Mouse (Mus musculus) testis, postnatal 14 days (tissue): ENCODE results near the gene Tprgl.

Experiments used
- DNase-seq: peaks from one replicate; pipeline ENCODE4 v3.0.0; 2021; ENCODE audit warnings: low spot score

The Tprgl gene

DNA sequence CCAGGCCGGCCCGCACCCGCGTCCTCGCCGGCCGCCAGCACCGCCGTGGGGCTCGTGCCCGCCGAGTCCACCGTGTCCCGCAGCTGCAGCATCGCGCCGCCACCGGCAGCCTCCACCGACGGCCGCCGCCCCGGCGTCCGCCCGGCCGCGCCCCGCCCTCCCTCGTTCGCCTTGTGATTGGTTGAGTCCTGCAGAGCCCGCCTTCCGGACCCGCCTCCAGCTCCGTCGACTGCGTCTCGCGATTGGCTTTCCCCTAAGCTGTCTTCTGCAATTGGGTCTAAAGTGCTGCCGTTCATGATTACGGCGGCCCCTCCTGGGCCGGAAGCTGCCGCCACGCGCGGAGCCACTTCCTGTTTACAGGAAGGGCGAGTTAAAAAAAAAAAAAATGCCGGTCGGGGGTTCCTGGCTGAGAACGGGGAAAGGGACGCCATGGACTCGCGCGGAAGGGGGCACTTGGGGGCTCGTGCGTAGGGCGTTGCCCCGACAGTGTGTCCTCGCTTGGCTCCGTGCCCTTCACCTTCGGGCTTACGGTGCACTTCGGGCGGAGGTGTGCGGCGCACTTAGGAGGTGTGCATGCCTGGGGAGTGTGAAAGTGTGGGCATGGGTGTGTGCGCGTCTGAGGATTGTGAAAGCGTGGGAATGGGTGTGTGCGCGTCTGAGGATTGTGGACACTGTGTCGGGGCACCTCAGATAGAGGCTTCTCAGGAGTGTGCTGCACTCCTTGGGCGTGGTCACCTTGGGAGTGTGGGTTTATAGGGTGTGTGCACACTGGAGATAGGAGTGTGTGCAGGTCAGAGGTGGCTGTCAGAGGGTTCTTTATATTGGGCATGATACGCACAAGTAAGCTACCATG, at the start of gene Tprgl:
TSS of gene Tprgl (minus strand) at position 129 of the 853 bp plus-strand sequence.
- peak; percentile 97 for DNase-seq

DNA sequence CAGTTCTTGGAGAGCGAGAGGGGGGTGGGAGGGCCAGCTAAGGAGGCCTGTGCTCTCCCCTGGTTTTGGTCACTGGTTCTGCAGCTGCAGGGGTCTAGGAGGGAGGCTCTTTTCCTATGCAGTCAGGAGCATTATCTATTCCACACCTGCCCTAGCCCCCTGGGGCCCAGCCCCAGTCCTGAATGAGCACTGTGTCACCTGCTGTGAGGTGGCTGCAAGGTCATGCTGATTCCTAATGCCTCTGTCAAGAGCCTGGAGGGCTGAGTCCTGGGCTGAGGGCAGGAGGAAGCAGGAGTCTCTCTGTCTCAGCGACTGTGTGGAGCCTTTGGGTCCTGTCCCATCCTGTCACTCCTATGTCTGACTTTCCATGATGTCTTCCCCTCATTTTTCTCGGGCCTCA, 49.4 kb upstream of the Tprgl start:
- DNase-seq, result no peak

DNA sequence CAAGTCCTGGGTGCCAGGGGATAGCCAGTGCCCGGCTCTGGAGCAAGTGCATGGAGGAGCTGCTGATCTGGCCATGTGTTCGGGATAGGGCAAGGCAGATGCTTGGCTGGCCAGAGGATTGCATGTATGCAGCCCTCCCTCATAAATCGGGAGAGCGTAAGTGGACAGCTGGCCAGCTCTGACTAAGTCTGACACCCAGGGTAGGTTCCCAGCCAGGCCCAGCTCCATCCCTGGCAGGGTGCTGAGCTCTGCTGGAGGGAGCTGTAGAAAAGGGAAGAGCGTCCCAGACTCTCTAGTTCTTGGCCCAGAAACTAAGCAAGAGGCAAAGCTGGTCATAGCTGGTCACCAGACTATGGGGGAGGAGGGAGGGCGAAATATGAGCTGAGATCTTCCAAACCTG, 48.6 kb upstream of the Tprgl start:
- DNase-seq, result no peak

DNA sequence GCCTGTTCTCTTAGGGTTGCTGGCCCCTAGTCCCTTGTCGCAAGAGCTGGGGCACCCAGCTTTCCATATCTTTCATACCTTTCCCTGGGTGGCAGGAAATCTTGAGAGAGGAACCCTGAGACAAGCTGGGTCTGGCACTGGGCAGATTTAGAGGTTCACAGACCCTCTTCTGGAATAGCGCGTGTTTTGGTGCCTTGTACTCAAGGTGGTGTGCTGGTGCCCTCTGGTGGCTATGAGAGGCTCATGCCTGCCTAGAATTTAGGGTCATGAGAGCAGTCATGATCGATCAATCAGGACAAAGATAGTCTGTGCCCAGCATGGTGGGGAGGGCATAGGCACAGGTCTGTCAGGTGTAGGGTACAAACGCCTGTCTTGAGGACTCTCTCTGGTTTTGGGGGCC, 46.8 kb upstream of the Tprgl start:
- DNase-seq, result no peak

DNA sequence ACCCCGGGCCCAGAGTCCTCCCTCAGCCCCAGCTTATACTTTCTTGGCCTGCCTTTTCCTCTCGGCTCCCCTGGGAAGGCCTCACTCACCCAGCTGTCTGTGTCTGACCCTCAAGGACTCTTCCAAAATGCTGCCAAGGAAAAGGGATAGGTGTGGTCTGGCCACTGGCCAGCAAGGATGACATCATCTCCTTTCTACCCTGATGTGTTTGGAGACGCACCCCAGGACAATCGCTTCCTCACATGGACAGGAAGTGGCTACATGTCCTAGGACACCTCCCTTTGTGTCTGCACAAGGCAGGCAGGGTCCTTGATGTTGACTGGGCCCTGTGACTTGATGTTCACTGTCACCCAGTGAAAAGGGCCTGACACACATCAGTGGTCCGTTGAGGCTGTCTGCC, 44.9 kb upstream of the Tprgl start:
- no peak for DNase-seq

DNA sequence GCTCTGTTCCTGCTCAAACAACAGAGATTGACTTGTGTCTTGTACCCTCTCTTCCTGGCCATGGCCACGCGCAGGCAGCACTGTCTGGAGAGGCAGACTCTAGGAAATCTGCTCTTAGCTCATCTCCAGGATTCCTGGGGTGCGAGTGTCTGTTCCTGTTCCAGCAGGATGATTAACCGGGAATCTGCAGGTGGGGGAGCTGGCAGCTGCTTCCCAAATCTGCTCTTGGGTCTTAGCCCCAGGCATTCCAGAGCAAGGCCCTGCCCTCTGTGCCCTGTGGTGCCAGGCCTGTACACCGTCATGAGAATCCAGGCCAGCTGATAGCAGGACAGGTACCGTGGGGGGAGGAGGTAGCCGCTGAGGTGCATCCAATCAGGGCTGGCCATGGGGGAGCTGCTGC, 44.1 kb upstream of the Tprgl start:
- no peak for DNase-seq

DNA sequence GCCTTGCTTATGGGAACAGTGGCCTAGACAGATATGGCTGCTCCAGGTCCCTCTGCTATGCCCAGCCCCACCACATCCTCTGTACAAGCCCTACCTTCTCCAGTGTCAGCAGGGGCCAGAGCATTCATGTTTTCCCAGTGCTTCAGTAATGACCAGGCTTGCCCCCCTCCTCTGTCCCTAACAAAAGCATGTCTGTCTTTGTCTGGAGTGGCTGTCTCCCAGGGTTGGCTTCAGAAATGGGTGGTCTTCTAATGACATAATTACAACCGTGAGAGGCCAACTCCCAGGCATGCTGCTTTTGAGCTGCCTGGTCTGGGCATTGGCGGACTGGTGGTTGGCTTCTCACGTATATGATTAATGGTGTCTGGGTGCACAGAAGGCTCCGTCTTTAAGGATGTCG, 41.0 kb upstream of the Tprgl start:
- no peak for DNase-seq

DNA sequence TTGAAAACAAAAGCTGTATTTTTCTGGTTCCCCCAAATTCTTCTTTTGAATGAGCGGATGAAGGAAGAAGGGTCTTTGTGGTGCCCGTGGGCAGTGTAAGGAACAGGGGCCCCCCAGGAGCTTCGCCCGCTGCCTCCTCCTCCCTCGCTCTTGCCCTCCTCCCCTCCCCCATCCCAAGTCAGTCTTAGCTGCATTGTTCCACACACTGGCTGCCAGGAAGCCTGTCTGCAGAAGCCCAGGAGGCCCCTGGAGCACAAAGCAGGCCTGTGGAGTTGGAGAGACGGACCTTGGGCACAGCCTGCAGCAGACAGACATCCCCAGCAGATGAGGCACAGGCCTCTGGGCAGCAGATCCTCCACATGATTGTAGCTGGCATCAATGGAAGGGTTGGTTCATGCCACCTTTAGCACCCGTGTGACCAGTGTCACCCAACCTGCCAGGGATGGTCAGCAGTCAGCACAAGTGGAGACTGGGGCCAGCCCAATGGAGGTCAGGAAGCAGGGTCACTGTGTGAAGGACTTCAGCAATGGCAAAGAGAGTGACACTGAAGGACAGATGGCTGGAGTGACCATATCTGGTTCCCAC, 38.0 kb upstream of the Tprgl start:
- DNase-seq, result no peak

DNA sequence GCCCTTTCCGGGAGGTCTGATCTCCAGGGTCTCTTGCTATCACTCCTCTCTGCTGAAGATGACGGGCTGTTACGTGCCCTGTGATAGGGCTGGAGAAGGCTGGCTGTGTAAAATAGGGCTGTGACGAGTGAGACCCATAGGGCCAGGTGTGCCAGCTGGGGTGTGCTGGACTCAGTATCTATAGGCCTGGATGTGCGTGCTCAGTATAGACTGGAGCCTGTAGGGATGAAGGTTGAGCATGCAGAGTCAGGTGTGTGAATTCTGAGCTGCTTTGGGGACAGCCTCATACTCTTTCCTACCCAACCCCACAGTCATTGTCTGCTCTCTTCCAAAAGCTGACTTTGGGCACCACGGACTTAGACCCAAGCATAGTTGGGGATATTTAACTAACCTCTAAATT, 37.5 kb upstream of the Tprgl start:
- no peak for DNase-seq

DNA sequence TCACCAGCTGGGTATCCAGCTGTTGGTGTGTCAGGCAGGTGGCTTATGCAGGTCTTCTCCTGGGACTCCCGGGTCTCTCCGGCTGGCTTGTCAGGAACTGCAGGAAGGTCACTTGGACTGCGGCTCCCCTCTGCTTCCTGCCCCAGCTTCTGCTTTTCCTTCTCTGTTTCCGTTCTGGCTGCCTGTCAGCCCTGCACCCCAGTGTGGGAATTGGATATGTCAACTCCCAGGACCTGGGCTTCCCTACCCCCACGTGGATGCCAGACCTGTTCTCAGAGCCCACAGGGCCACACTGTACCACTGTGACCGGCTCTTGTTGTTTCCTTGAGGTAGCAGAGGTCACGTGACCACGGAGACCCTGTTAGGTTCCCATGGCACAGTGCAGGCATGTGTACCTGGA, 28.5 kb upstream of the Tprgl start:
- no peak for DNase-seq

DNA sequence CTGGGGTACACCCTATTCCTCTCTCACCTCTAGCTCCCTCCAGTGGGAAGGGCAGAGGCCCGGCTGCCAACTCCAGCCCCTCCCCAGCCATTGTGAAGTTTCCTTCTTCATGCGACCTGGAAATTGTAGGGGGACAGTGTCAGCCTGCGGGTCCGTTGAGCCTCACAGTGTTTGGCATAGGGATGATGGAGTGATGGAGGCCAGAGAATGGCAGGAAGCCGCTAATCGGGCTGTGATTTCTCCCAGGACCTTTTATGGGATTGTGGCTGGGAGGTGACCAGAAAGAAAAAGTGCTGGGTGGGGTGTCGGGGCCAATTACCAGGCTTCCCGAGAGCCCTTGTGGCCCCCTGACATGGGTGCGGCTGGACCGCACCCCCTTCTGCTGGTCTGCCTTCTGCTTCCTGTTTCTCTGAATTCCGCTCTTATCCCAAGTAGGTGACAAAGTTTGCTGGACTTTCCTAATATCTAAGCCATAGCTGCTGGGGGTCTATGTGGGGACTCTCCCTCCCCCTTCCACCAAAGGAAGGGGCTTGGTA, 25.6 kb upstream of the Tprgl start:
- no peak for DNase-seq

DNA sequence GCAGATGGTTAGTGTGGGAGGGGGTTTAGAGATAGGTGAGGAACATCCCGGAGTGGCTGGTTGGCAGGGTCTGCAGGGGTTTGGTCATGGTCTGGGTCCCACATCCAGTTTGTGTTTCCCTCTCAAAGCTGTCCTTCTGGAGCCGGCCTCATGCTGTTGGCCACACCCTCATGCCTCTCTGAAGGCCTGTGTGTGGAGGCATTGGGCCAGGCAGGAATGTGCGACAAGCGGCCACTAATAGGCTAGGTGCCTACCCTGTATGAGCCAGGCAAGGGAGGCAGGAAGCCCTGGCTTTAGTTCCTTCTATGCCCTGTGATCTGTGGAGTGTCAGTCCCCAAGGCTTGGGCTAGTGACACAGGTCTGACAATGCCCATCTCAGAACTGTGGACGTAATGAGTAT, 24.5 kb upstream of the Tprgl start:
- DNase-seq, result no peak

DNA sequence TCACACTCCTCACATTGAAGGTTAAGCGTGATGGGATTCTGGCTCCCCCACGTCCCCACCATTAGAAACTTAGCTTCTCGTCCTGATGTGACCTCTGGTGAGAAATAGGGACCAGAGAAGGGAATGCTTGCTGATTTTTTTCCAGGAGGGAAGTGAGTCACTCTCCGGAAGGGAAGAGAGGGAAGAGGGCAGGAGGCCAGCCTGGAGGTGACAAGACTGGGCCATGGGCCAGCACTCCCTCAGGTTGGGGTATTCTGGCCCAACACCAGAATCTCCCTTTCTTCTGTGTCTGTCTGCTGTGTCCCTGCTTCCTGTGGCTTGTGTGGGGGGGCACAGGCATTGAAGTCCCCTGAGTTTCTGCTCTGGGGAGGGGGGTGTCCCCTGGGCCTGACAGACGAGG, 23.1 kb upstream of the Tprgl start:
- no peak for DNase-seq

DNA sequence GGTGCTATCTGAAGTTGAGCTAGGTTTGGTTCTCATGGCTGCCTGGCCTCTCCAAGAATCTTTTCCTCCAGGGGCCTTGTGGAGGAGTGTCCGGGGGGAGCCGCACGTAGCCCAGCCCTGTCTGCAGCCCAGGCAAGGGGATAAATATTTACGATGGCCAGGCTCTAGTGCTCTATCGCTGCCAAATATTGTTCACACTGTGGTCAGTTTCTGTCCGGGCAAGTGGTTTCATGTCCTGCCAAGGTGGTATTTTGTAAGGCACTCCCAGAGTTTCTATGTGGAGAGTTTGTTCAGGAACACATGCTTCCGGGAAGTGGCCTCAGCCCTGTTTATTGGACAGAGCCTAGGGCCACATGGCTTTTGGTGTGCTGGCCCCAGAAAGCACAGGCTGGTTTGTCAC, 20.5 kb upstream of the Tprgl start:
- DNase-seq, result no peak

DNA sequence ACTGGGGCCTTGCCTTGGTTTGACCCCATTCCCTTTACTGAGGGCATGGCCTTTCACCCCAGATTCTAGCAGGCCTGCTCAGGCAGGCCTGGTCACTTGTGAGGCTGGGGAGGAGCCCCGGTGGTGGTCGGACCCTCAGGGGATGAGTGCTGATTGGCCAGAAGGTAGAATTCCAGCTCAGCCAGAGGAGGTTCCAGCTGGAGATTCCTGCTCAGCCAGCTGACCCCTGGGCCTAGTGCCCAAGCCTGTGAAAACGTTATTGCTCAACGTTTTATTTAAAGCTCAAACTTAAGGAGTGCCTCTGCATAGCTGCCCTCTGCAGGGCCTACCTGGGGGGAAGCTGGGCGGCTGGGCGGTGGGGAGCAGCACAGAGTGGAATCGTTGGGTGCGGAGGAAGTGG, 16.8 kb upstream of the Tprgl start:
- DNase-seq, result no peak

DNA sequence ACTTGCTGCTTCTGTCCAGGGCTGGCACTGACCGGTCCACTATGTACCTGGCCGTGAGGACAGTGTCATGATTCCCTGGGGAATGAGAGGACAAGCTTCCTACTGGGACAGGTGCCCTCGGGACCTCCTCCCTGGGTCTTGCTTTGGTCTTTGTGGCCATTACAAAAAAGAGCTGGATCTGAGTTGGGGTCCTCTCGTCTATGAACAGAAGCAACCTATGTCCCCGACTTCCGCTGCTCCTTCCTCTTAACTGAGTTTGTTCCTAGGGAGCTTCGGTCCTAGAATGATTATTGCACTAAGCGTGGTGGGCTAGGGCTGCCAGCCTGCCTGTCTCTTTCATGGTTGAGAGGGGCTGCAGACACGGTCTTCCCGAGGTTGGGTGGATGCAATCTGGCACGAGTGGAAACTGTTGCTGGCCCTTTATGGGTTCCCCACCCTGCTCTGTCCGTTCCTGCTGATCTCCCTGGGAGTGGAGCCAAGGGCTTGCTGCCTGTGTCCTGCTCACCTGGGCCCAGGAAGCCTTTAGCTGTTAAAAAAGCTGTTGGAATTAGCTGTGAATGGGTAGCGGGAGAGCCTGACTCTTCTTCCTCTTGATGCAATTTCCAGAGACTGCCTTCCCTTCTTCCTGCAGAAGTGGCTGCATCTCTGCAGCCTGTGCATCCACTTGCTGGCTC, 11.6 kb upstream of the Tprgl start:
- DNase-seq, result no peak

DNA sequence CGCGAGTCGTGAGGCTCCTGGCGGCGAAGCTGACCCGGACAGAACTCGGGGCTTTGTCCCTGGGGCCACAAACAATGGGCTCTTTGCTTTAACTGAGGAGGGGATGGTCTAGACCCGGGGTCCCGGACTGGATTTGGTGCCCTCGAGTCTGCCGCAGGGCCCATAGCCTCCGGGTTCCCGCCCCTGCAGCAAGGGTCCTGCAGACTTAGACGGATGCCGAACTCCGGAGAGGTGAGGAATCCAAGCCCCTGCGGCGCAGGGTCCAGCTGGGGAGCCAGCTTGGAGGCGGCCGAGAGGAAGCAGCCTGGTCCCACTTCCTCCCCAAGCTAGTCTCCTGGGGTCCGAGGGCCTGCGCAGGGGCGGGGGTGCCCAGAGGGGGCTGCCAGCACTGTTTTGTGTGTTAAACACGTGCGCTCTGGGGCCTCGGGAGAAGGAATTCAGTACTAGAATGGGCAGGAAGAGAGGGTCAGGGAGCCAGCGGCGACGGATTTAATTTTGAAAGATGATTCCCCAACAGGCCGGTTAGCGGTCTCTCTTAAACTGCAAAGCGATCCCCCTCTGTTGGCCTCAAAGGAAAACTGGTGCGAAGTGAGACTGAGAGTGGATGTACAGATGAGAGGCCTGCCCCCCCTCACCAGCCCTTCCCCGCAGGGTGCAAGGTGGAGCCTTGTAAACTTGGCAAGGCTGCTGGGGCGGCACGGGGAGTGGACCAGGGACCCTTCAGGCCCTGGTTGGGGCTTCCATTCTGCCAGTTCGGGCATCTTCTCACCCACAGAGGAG, 10.9 kb upstream of the Tprgl start:
- no peak for DNase-seq

DNA sequence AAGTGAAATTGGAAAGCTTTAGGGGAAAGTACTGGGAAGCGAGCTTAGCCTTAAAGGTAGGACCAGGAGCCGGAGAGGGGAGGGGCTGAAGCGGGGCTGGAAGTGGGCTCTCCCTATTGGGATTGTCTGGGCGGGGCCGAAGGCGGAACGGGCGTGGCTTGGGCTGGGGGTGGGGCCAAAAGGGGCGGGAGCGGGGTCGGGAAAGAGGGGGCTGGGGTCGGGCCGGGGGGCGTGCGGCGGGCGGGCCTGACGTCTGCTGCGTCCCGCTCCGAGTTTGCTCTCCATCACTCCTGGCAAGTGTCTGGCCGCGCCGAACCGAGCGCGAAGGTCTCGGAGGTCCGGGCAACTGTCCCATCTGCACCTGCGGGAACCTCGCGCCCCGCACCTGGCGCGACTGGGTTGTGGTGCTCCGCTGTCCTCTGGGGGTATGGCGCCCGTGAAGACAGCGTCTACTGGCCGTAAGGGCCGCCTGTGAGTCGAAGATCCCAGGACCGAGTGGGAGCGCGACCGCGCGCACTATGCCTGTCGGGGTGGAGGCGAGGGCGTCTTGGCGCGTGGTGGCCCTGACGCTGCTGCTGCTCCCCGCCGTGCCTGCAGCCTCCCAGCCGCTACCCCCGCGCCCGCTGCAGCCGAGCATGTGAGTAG, 10.2 kb upstream of the Tprgl start, which contains the start of gene Megf6:
TSS of gene Megf6 (plus strand) at position 225 of the 645 bp plus-strand sequence.
- DNase-seq, result peak; percentile 75

DNA sequence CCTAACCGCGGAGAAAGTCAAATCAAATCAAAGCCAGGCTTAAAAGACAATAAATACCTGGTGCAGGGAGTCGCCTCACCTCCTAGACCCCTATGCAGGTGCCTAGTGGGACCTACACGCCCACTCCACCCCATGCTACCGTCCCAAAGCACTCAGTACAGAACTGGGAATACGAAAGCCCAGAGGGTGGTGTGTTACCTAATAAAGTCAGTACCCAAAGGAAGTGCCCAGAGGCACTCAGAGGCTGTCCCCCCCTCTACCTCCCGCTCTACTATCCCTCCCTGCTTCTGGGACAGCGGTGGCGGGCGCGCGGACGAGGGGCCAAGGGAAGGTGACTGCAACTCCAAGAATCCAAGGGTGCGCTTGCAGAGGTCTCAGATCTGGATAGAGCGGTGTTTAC, 9.6 kb upstream of the Tprgl start:
- DNase-seq, result no peak

DNA sequence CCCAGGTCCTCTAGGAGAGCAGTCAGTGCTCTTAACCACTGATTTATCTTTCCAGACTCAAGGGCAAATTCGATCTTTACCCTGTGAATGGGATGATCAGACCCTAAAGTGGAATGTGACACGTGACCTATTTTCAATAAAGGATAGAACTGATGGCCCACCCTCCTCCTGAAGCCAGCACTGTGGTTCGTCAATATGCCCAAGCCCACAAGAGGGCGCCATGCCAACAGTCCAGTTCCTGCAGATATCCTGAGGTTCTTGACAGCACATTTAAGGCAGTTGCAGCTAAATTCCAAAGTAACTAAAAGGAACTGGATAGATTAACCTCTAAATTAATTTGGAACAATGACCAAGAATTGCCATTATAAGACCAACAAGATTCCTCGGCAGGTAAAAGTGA, 6.6 kb upstream of the Tprgl start:
- no peak for DNase-seq

DNA sequence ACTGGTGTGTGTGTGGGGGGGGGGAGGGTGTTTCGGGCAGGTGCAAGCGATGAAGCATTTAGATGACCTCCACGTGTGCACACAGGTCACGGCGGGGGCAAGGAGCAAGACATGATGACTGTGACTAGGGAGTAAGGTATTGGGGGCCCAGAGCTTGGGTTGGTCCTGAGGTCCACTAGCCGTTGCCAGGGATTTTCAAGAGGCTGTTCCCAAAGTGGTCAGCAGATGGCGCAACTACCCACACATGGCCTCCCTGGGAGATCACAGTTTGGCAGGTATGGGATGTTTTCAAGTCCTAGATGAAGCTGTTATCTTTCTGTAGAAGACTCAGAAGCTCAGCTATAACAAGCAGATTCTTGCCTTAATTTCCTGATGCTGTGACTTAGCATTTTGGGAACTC, 2.8 kb upstream of the Tprgl start:
- no peak for DNase-seq
